Mouse (Mus musculus): Measurements from ENCODE around the gene Tmem130. TPM values are rescaled to one million over a fixed set of nuclear protein-coding genes. Genes with fewer than 3 reads are reported as not detected.

The Tmem130 gene
- not detected for total RNA-seq (2023)

GRCm38 (mm10) chr5:144761161-144761868, at the start of gene Tmem130:
TSS of gene Tmem130 (minus strand) at chr5:144761818.

GRCm38 (mm10) chr5:144767106-144767798, 5.6 kb upstream of the Tmem130 start, which contains the start of gene Trrap:
TSS of gene Trrap (plus strand) at chr5:144767732.

Other genes with a start within 250 kb of the Tmem130 start
- gene Nptx2, start 215.9 kb downstream of the Tmem130 start, total RNA-seq (2023): not detected
- 161 TPM for gene Trrap, start 5.9 kb upstream of the Tmem130 start, total RNA-seq (2023)
- gene Smurf1, start 204.0 kb upstream of the Tmem130 start, total RNA-seq (2023): 68.8 TPM